Mouse (Mus musculus) forebrain, embryonic 15.5 days (tissue): Measurements from ENCODE around the gene Parvb. TPM values are rescaled to one million over a fixed set of nuclear protein-coding genes. Genes with fewer than 3 reads are reported as not detected.

Experiments
- ATAC-seq: fragments of 200-750 bp; cut with Nextera tagmentation; replicated peaks from 2 replicates; pipeline ENCODE4 v1.8.0; 2017; ENCODE audit warnings: mild to moderate bottlenecking, moderate TSS enrichment, moderate library complexity
- H3K27ac ChIP-seq: fragments of 300-500 bp; sonication (generic); replicated peaks from 2 replicates; pipeline ENCODE4 v1.5.1; 2015; ENCODE audit warnings: mild to moderate bottlenecking, inconsistent platforms
- H3K27me3 ChIP-seq: fragments of 300-500 bp; sonication (generic); 2 replicates; pipeline ENCODE4 v1.6.1; 2015; ENCODE audit warnings: inconsistent platforms
- H3K36me3 ChIP-seq: fragments of 300-500 bp; sonication (generic); 2 replicates; pipeline ENCODE4 v1.6.1; 2015; ENCODE audit warnings: mild to moderate bottlenecking, inconsistent platforms
- H3K4me1 ChIP-seq: fragments of 300-500 bp; sonication (generic); 2 replicates; pipeline ENCODE4 v1.6.1; 2015; ENCODE audit warnings: inconsistent platforms
- H3K4me2 ChIP-seq: fragments of 300-500 bp; sonication (generic); replicated peaks from 2 replicates; pipeline ENCODE4 v1.6.1; 2015; ENCODE audit warnings: mild to moderate bottlenecking, inconsistent platforms
- H3K4me3 ChIP-seq: fragments of 300-500 bp; sonication (generic); 2 replicates; pipeline ENCODE4 v1.5.1; 2015; ENCODE audit warnings: mild to moderate bottlenecking, inconsistent platforms
- H3K9ac ChIP-seq: fragments of 300-500 bp; sonication (generic); replicated peaks from 2 replicates; pipeline ENCODE4 v1.6.1; 2015; ENCODE audit warnings: mild to moderate bottlenecking, inconsistent platforms
- H3K9me3 ChIP-seq: fragments of 300-500 bp; sonication (generic); 2 replicates; pipeline ENCODE4 v1.6.1; 2016; ENCODE audit warnings: inconsistent platforms
- WGBS: fragments of 180-500 bp; shearing (Covaris S2); methylation state at CpG from one replicate; pipeline ENCODE4 v1.1.7; 2015; ENCODE audit warnings: mixed read lengths; 5-methylcytosine and 5-hydroxymethylcytosine counted together
- polyA plus RNA-seq: library from polyadenylated mRNA; unstranded; fragments of >200 nt; fragmentation: Nextera tagmentation; extraction: Ambion mirVana; gene quantifications from 2 replicates; pipeline ENCODE4 v1.2.1, GENCODE M21; 2015

The Parvb gene
- polyA plus RNA-seq, 1 experiment from 2014 or later, result 3.8 TPM

DNA sequence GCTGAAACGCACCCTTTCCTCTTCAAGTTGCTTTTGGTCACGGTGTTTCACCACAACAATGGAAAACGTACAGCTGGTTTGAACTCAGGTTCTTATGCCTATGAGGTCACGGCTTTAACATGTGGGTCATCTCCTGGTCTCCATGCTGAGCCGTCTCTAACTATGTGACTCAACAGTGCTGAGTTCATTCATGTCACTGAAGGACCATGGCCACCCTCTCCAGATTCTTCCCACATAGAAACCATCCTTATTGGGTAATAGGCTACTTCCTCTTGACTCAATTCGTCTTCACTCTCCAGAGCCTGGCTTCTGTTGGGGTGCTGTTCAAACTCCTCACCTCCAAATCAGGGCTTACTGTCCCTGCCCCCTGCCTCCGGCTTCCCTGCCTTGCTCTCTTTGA lies 119.5 kb downstream of the Parvb start:
- Histone ChIP-seq H3K9me3 (no peaks in the 10 kb centered on the region; the same call in 1 of the 2 replicates), H3K4me1 (peaks cover 14% of the 10 kb centered on the region), H3K4me3 (no peak overlapping the region), H3K9ac (no peak overlapping the region), H3K27ac (no peak overlapping the region), H3K36me3 (no peaks in the 10 kb centered on the region), H3K4me2 (no peak overlapping the region), H3K27me3 (no peaks in the 10 kb centered on the region)
- ATAC-seq, result no peak
- WGBS, result 93% methylated on average over 7 of the region's 7 CpGs

GRCm38 (mm10) chr15:84351915-84352844 lies 120.3 kb downstream of the Parvb start:
- H3K9me3 ChIP-seq, result no peaks in the 10 kb centered on the region; the same call in 1 of the 2 replicates
- 57% methylated on average over 21 of the region's 21 CpGs for WGBS
- peak; percentile 84 for ATAC-seq
- no peak overlapping the region for H3K9ac ChIP-seq
- H3K27me3 ChIP-seq, result no peaks in the 10 kb centered on the region
- H3K4me3 ChIP-seq, result no peak overlapping the region
- H3K27ac ChIP-seq, result peak overlapping the region; percentile 77
- no peak overlapping the region for H3K4me2 ChIP-seq
- H3K4me1 ChIP-seq, result peaks cover 14% of the 10 kb centered on the region
- H3K36me3 ChIP-seq, result no peaks in the 10 kb centered on the region

GRCm38 (mm10) chr15:84355081-84355480 lies 123.2 kb downstream of the Parvb start:
- Histone ChIP-seq H3K9ac (no peak overlapping the region), H3K4me1 (peaks cover 15% of the 10 kb centered on the region), H3K9me3 (no peaks in the 10 kb centered on the region; the same call in 1 of the 2 replicates), H3K4me2 (no peak overlapping the region), H3K36me3 (no peaks in the 10 kb centered on the region), H3K27me3 (no peaks in the 10 kb centered on the region), H3K4me3 (no peak overlapping the region), H3K27ac (no peak overlapping the region)
- 81% methylated on average over 5 of the region's 5 CpGs for WGBS
- ATAC-seq, result no peak

DNA sequence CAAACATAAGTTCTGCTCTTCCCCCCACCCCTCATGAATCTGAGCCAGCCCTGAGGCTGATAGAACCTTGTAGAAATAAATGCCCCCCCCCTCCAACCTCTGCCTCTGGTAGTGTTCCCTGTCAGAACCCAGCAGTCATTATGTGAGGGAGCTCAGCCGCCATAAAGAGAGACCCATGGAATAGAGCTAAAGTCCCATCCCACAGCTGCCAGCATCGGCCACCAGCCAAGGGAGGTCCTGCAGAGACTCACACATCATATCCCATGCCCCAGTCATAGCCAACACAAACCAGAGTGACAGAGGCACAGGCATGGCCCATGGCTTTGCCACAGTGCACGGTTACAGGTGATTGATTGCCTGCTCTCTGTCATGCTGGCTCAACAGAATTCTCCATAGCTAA lies 132.9 kb downstream of the Parvb start:
- peaks cover 28% of the 10 kb centered on the region for H3K4me1 ChIP-seq
- no peak for ATAC-seq
- no peaks in the 10 kb centered on the region for H3K27me3 ChIP-seq
- H3K9me3 ChIP-seq, result no peaks in the 10 kb centered on the region
- no peak overlapping the region for H3K4me2 ChIP-seq
- H3K4me3 ChIP-seq, result no peak overlapping the region
- no peaks in the 10 kb centered on the region for H3K36me3 ChIP-seq
- no peak overlapping the region for H3K27ac ChIP-seq
- WGBS, result 92% methylated on average over 3 of the region's 3 CpGs
- no peak overlapping the region for H3K9ac ChIP-seq

Other genes starting within 250 kb of the Parvb start
- 3.7 and 4.3 TPM in 2 replicates for gene Efcab6, start 166.7 kb upstream of the Parvb start, polyA plus RNA-seq
- gene Sult4a1, start 126.3 kb upstream of the Parvb start, polyA plus RNA-seq, result 76.7 and 76.8 TPM in 2 replicates
- not detected in 2 replicates for gene Pnpla5, start 108.9 kb upstream of the Parvb start, polyA plus RNA-seq
- 3.4 and 4.0 TPM in 2 replicates for gene Pnpla3, start 64.2 kb upstream of the Parvb start, polyA plus RNA-seq
- 83.1 and 89.2 TPM in 2 replicates for gene Samm50, start 39.8 kb upstream of the Parvb start, polyA plus RNA-seq
- 0.75 and 1.0 TPM in 2 replicates for gene Parvg, start 92.0 kb downstream of the Parvb start, polyA plus RNA-seq
- 11.3 and 12.5 TPM in 2 replicates for gene Shisal1, start 215.1 kb downstream of the Parvb start, polyA plus RNA-seq